Comparison of ENCODE assay signal across 13 mouse cellular contexts in genomic region chr5:71200881-71201280, GRCm38 (mm10).
"Had no signal": no experiment of that assay in that cellular context is flagged by ENCODE, and none has a peak within 500 bp of the region (broad histone marks: within the 10 kb centered on the region; RNA-seq: fewer than 3 reads in every experiment).

No protein-coding gene starts in this region.

- H3K27ac ChIP-seq: layer of hippocampus, adult 2 months; limb, embryonic 10.5 days; liver, embryonic 15.5 days; stomach, postnatal 0 days had no signal

- H3K4me2 ChIP-seq: liver, embryonic 11.5 days; liver, embryonic 15.5 days had no signal

- H3K27me3 ChIP-seq: liver, embryonic 15.5 days had no signal

- DNase-seq: kidney, postnatal 10 days; kidney, postnatal 4 days; lung, adult 2 months; lung, postnatal 36 days; thymus, adult 18-20 months; thymus, postnatal 14 days had no signal

- ATAC-seq: lung, postnatal 0 days; midbrain, embryonic 16.5 days had no signal

- H3K9ac ChIP-seq: liver, embryonic 15.5 days had no signal

- H3K4me3 ChIP-seq: layer of hippocampus, adult 2 months; limb, embryonic 10.5 days; liver, embryonic 15.5 days had no signal

- H3K4me1 ChIP-seq: limb, embryonic 10.5 days; liver, embryonic 15.5 days had no signal

- H3K9me3 ChIP-seq: limb, embryonic 10.5 days; liver, embryonic 15.5 days had no signal

- H3K36me3 ChIP-seq: limb, embryonic 10.5 days; liver, embryonic 15.5 days had no signal
